Mouse (Mus musculus): ENCODE data around the gene Snap25.
A peak's percentile ranks its signal among the peaks of the same experiment; 100 is the strongest.

The Snap25 gene

GRCm38 (mm10) chr2:136713299-136713758 is at the start of gene Snap25:
Snap25 (plus strand) TSS chr2:136713453.
- DNase-seq (ENCODE audit: low spot score in 2 of 2): peak; percentile 88 to 91

GRCm38 (mm10) chr2:136666951-136667350 is 46.3 kb upstream of the Snap25 start:
- DNase-seq (ENCODE audit: low spot score in 2 of 2): no peak

- DNase-seq (ENCODE audit: low spot score in 2 of 2): no peak
Measured at GRCm38 (mm10) chr2:136669183-136669582, 44.1 kb upstream of the Snap25 start.

GRCm38 (mm10) chr2:136669665-136670064 is 43.6 kb upstream of the Snap25 start:
- no peak for DNase-seq (ENCODE audit: low spot score in 2 of 2)

GRCm38 (mm10) chr2:136670539-136671271 is 42.5 kb upstream of the Snap25 start:
- peak; percentile 43 to 50 for DNase-seq (ENCODE audit: low spot score in 2 of 2)

GRCm38 (mm10) chr2:136674077-136674757 is 39.0 kb upstream of the Snap25 start:
- no peak for DNase-seq (ENCODE audit: low spot score in 2 of 2)

- no peak for DNase-seq (ENCODE audit: low spot score in 2 of 2)
Measured at GRCm38 (mm10) chr2:136676196-136676595, 37.1 kb upstream of the Snap25 start.

GRCm38 (mm10) chr2:136676918-136677445 is 36.3 kb upstream of the Snap25 start:
- no peak for DNase-seq (ENCODE audit: low spot score in 2 of 2)

GRCm38 (mm10) chr2:136678321-136679161 is 34.7 kb upstream of the Snap25 start:
- peak; percentile 84 to 85 for DNase-seq (ENCODE audit: low spot score in 2 of 2)

GRCm38 (mm10) chr2:136679280-136680221 is 33.7 kb upstream of the Snap25 start:
- DNase-seq (ENCODE audit: low spot score in 2 of 2): peak; percentile 78 to 83

- no peak for DNase-seq (ENCODE audit: low spot score in 2 of 2)
Measured at GRCm38 (mm10) chr2:136682146-136682860, 30.9 kb upstream of the Snap25 start.

- DNase-seq (ENCODE audit: low spot score in 2 of 2): no peak
Measured at GRCm38 (mm10) chr2:136686195-136686594, 27.1 kb upstream of the Snap25 start.

GRCm38 (mm10) chr2:136687316-136687715 is 25.9 kb upstream of the Snap25 start:
- no peak for DNase-seq (ENCODE audit: low spot score in 2 of 2)

- no peak for DNase-seq (ENCODE audit: low spot score in 2 of 2)
Measured at GRCm38 (mm10) chr2:136689476-136689875, 23.8 kb upstream of the Snap25 start.

- no peak for DNase-seq (ENCODE audit: low spot score in 2 of 2)
Measured at GRCm38 (mm10) chr2:136691681-136692080, 21.6 kb upstream of the Snap25 start.

GRCm38 (mm10) chr2:136699429-136700227 is 13.6 kb upstream of the Snap25 start:
- DNase-seq (ENCODE audit: low spot score in 2 of 2): no peak

- no peak for DNase-seq (ENCODE audit: low spot score in 2 of 2)
Measured at GRCm38 (mm10) chr2:136703376-136703775, 9.9 kb upstream of the Snap25 start.

GRCm38 (mm10) chr2:136711155-136711554 is 2.1 kb upstream of the Snap25 start:
- no peak for DNase-seq (ENCODE audit: low spot score in 2 of 2)

- peak; percentile 83 to 86 for DNase-seq (ENCODE audit: low spot score in 2 of 2)
Measured at GRCm38 (mm10) chr2:136711746-136712440, 1.4 kb upstream of the Snap25 start.
